Mouse (Mus musculus): ENCODE results near the gene Gm4565. TPM values are rescaled to one million over a fixed set of nuclear protein-coding genes. Genes with fewer than 3 reads are reported as not detected.
"Not testable (repeated sequence)": the region's sequence is repeated elsewhere in the genome, so short reads cannot be mapped to it uniquely, and the experiment has no call there.

The Gm4565 gene
- total RNA-seq (2021): not detected
- long read RNA-seq, experiment 1: 0 reads
- long read RNA-seq, experiment 2: 0 reads

GRCm38 (mm10) chr7:22588027-22588426 is at the start of gene Gm4565:
Gm4565 (minus strand) TSS chr7:22588127.
- not testable (repeated sequence) for DNase-seq (ENCODE audit: low spot score in 2 of 2)

- DNase-seq (ENCODE audit: low spot score in 2 of 2): not testable (repeated sequence)
Measured at GRCm38 (mm10) chr7:22565243-22565642, 22.7 kb downstream of the Gm4565 start, which contains the start of gene Gm4201. Gm4201 (minus strand) TSS chr7:22565343.

DNA sequence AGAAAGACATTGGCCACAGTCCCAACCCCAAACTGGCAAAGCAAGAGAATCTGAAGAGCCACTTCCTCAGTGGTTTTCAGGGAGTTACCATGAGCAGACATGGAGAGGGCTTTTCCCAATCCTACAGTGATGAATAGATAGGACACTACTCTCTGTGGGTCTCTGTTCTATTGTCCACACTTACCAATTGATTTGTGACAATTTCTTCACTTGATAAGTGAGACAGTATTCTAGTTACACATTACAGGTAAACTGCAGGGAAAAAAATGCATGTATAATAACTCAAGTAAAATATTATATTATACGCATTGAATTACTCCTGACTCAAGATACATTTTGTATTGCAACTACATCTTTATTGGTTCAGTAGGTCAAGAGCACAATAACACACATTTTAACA is 53.1 kb downstream of the Gm4565 start, which contains the start of gene Gm8677:
TSS of gene Gm8677 (minus strand) at position 101 of the 400 bp plus-strand sequence.
- DNase-seq (ENCODE audit: low spot score in 2 of 2): not testable (repeated sequence)

Other genes starting within 250 kb of the Gm4565 start
- not detected for gene Gm8660, start 217.1 kb downstream of the Gm4565 start, total RNA-seq (2021)
- gene Vmn1r148, start 174.5 kb downstream of the Gm4565 start, total RNA-seq (2021): not detected
- gene Vmn1r149, start 149.9 kb downstream of the Gm4565 start, total RNA-seq (2021): not detected
- gene Gm10665, start 124.1 kb downstream of the Gm4565 start, total RNA-seq (2021): not detected
- not detected for gene Vmn1r151, start 88.4 kb downstream of the Gm4565 start, total RNA-seq (2021)
- gene Vmn1r152, start 65.2 kb downstream of the Gm4565 start, total RNA-seq (2021): not detected
- not detected for gene Gm8677, start 53.2 kb downstream of the Gm4565 start, total RNA-seq (2021)
- gene Gm4201, start 22.8 kb downstream of the Gm4565 start, total RNA-seq (2021): not detected
- not detected for gene Vmn1r155, start 69.9 kb upstream of the Gm4565 start, total RNA-seq (2021)
- gene Gm8693, start 104.2 kb upstream of the Gm4565 start, total RNA-seq (2021): not detected
- not detected for gene Gm4567, start 131.6 kb upstream of the Gm4565 start, total RNA-seq (2021)
- not detected for gene Vmn1r157, start 173.6 kb upstream of the Gm4565 start, total RNA-seq (2021)
- gene Vmn1r158, start 202.7 kb upstream of the Gm4565 start, total RNA-seq (2021): not detected

Measured in gastrocnemius, postnatal 4 days (tissue).